Mouse (Mus musculus): ENCODE measurements around the gene Scd2.

The Scd2 gene

DNA sequence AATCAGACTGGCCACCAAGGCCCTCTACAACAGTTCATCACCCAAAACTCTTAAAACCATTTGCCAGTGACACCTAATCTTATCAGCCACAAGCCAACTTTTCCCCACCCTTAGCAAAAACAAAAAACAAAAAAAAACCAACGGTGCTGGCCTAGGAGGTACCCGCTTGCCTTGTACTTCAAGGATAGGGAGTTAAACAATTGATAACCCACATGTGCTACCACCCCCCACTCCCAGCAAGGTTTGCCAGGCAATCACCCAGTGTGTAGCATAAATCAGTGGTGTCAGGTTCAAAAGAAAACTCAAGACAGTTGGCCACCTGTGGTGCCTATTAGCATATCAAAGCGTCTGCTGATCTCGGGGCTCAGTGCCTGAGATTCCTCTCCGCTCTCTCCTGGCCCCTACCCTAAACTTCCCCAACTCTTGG, 27.6 kb upstream of the Scd2 start:
- TF ChIP-seq GATA4 (IDR thresholded peaks at IDR 0.05; ENCODE audit: insufficient replicate concordance, low read length) = no peak

DNA sequence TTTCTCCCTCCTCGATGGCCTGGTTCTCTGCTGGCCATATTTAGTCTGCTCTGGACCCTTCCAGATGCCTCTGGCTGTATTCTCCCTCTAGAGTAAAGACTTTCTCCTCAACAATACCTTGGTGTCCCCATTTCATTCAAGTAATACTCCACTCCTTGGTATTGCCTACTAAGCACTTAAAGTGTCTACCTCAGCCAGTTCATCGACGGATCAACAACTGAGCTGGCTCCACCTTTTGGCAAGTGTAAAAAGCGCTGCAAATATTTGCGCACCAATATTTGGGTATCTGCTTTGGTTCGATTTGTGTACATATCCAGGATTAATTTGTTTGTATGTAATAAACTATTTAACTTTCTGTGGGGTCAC, 27.0 kb upstream of the Scd2 start:
- TF ChIP-seq GATA4 (IDR thresholded peaks at IDR 0.05; ENCODE audit: insufficient replicate concordance, low read length) = no peak

DNA sequence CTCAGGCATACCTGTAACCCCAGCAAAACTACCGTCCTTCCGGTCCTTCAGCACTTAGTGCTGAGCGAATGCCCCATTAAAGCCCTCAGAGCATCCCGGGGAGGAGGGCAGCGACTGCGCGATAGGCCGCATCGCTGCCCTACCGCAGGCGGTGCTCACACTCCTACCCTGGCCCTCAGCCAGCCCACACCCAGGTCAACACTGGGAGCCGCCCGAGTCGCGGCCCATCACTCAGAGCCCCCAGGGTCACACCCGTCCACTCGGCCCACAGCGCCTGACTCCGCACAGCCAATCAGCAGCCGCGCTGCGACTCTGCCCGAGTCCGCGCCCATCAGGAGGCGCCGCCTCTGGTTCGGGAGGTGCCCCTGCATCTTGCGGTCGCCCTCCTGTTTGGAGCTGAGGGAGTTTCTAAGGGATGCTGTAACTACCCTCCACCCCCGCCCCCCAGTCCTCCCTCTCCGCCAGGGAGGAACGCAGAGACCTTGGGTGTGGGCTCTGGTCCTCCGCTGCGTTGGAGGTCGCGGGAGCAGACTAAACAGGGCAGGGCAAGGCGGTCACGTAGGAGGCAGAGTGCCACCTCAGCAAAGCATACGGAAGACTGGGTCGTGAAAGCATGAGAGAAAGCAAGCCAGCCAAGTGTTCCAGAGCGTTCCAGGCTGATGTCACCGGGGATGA, 26.5 kb upstream of the Scd2 start:
- no peak for TF ChIP-seq GATA4 (IDR thresholded peaks at IDR 0.05; ENCODE audit: insufficient replicate concordance, low read length)

DNA sequence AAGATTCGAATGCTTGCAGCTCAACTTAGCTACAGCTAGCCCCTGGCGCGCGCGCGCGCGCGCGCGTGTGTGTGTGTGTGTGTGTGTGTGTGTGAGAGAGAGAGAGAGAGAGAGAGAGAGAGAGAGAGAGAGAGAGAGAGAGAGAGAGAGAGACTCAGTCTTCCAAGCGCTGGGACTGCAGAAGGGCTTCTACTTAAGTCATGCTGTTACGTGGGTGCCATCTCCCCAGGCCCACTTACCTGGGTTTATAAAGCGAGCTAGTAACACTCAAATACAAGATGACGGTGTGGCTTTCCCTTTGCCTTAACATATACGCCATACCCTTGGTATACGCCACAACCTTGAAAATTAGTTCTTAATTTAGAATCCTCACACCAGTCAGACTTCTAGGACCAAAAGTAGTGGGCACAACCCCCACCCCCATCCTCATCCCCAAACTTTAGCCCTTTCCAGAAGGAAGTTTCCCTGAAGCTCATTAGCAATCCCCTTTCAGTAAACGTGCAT, 25.9 kb upstream of the Scd2 start:
- no peak for TF ChIP-seq GATA4 (IDR thresholded peaks at IDR 0.05; ENCODE audit: insufficient replicate concordance, low read length)

DNA sequence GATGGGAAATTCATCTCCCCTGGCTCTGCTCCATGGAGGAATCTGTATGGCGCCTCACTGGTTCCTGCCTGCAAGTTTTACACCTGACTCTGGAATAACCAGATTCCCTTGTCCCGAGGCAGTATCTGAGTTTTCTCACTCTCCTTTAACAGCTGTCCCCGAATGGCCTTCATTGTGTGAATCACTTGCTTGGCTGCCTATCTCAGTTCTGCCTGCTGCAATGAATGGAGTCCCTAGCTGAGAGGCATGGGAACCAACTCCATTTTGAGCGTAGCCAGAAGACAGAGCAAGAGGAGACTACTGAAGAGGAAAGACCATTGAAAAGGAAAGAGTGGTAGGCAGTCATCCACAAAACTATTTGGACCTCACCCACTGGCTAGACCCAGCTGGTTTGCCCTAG, 19.8 kb upstream of the Scd2 start:
- TF ChIP-seq GATA4 (IDR thresholded peaks at IDR 0.05; ENCODE audit: insufficient replicate concordance, low read length) = no peak

DNA sequence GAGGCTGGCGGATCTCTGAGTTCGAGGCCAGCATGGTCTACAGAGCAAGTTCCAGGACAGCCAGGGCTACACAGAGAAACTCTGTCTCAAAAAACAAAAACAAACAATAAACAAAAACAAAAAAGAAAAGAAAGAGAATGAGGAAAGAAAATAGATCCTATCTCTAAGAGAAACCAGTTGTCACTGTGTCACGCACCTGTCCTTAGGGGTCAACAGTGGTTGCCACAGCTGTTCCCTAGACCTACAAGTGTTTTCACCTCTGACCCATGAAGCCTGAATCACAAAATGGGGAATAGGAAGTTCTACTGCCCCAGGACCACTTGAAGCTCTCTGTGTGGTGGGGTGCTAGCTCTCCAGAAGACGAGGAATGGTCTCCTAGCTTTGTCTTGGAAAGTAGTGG, 19.0 kb upstream of the Scd2 start:
- TF ChIP-seq GATA4 (IDR thresholded peaks at IDR 0.05; ENCODE audit: insufficient replicate concordance, low read length) = no peak

DNA sequence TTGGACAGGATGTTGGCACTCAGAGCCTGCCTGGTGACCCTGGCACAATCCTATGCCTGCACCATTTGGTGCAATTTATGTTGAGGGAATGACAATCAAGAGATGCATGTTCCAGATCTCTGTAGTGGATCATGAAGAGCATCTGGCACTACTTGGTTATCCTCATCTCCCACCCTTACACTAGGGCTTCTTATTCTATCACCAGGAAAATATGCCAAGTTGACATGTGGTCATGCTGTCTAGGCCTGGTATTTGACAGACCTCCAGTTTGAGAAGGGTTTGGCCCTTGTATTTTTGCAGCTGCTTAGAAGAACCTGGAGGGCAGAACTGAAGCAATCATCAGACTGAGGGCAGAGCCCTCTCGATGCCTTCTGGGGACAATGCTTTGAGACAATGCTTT, 18.1 kb upstream of the Scd2 start:
- no peak for TF ChIP-seq GATA4 (IDR thresholded peaks at IDR 0.05; ENCODE audit: insufficient replicate concordance, low read length)

DNA sequence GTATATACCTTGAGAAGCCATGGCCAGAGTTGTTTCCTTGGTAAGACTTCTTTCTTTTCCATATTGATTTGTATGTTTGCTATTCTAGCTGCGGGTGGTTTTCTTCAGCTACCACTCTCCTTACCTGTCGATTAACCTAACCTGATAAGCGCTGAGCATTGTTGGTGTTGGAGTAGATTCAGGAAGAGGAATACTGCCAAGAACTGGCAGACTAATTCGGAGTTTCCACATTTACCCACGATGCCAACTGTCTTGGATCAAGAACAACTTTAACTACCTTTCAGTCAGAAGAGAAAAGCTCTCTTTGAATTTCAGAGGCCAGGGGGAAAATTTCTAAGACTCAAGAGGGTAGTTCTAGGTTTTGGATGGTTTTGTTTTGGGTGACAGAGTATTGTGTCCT, 16.6 kb upstream of the Scd2 start:
- TF ChIP-seq GATA4 (IDR thresholded peaks at IDR 0.05; ENCODE audit: insufficient replicate concordance, low read length) = no peak

DNA sequence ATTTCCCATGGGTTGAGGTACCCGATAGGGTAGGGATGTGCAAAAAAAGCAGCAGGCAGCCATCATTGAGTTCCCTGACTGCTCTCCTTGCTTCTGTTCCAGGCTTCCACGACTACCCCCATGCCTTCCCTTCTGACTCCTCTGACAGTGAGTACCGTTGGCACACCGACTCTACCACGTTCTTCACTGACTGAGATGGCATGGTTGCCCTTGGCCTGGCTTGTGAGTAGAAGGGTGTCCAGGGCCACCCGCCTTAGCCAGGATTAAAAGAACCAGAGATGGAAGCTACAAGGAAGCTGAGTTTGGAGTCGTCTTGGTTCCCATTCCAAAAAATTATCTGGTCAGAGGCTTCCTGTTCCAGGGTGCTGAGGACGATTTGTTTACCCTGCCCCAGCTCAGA, 15.5 kb upstream of the Scd2 start:
- TF ChIP-seq GATA4 (IDR thresholded peaks at IDR 0.05; ENCODE audit: insufficient replicate concordance, low read length) = no peak

DNA sequence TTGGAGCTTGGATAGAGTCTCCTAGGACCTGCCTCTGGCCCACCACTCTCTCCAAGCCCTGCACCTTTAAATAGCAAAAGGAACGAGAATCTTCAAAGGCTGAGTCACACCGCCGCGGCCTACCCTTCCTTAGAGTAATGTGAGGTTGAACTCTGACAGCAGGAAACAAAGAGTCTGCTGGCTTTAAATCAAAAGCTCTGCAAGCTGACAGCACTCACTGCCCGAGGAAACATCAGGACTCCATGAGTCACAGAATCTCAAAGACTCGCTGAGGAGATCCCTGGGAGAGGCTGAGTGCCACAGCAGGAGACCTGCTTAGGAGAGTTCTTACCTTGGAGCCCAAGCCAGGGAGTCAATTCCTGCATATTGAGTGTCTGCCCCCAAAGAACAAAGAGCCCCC, 12.7 kb upstream of the Scd2 start:
- no peak for TF ChIP-seq GATA4 (IDR thresholded peaks at IDR 0.05; ENCODE audit: insufficient replicate concordance, low read length)

DNA sequence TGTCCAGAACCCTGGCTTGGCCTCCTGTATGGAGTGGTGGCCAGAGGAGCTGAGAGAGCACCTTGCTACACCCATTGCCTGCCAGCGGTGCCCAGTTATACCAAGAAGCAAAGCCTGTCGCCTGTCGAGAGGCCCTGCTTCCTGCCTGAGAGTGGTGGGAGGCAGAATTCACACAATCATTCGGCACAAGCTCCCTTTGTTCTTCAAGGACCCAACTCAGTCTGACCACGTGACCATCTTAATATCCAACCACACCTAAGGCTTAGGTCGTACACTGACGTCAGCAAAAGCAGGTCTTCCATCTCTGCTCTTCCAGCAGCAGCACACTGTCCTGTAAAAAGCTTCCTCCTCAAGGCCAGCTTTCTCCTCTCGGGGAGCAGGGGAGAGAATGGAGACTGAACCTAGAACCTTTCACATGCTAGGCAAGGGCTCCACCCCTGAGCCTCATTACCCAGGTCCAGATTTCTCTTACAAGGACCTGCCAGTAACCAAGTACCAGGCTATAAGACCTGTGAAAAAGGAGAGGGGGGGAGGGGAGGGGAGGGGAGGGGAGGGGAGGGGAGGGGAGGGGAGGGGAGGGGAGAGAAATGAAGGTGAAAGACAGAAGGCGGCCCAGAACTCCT, 10.8 kb upstream of the Scd2 start:
- no peak for TF ChIP-seq GATA4 (IDR thresholded peaks at IDR 0.05; ENCODE audit: insufficient replicate concordance, low read length)

DNA sequence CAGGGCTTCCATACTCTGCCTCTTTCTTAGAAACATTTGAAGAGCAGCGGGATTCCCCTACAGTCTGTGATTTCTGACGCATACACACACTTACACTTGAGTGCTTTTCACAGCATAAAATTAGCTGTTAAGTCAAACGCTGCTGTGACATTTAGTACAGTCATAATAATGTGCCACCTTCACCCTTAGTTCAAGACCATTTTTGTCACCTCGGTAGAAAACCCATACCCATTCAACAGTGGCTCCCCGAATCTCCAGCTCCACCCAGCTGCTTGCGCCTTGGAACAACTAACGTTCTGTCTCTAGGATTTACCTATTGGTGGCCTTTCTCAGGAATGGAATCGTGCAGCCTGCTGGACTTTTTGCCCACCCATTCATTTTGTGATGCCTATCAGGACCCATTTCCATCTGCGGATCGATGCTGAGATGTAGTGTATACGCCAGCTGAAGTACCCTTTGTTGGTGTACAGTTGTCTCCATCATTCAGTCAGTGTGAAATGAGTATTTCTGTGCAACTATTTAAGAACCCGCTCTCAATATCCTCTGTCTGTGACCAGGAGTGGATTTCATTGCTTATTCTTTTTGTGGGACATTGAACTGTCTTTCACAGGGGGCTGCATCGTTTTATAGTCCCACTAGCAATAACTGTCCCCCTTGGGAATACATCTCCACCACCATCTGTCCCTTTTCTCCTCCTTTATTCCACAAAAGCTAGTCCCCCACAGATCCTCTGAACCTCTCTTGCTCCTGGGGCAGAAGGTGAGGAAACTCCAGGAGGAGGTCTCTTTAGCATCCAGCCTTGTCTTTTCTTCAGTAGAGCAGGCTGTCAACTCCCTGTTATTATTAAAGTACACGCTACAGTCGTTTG, 10.1 kb upstream of the Scd2 start:
- TF ChIP-seq GATA4 (IDR thresholded peaks at IDR 0.05; ENCODE audit: insufficient replicate concordance, low read length) = no peak

DNA sequence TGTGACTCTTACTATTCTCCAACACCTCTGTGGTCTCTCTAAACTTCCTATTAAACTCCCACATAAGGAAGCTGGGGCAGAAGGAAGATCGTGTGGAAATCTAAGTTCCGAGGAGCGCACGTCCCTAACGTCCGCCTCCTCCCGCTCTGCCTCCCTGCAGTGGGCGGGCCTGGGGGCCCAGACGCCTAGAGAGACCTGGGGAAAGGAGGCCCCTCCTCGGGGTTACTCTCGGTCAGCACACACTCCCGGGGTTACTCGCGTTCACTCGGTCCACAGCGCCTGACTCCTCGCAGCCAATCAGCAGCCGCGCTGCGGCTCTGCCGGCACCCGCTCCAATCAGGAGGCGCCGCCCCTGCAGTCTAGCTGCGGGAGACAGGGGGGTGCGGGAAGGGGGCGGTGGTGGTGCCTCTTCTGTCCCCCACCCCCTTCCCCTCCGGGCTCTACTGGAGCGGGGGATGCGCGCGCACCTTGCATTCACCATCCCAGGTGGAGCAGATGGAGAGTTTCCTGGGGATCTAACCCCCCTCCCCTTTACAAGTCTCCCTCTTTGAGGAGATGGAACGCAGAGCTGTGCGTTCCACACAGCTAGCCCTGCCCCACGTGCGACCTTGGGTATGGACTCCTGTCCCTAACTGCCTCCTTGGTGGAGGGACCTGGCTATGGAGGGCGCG, 9.3 kb upstream of the Scd2 start:
- TF ChIP-seq GATA4 (IDR thresholded peaks at IDR 0.05; ENCODE audit: insufficient replicate concordance, low read length) = no peak

DNA sequence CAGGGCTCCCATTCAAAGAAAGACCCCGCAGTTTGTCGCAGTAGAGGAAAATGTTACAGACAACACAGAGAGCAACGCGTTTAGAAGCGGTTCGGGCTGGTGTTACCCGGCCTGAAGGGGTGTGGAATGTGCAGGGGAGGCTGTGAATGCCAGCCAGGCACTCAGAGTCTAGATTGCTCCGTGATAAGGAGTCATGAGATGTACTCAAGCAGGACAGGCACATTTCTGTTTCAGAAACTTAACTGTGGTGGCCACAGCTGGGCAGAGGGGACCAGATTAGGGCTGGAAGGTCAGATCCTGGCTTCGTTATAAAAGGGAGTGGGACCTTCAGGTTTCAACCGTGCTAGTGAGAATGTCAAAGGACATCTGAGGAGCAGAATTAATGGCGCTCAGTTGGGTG, 8.8 kb upstream of the Scd2 start:
- TF ChIP-seq GATA4 (IDR thresholded peaks at IDR 0.05; ENCODE audit: insufficient replicate concordance, low read length) = no peak

DNA sequence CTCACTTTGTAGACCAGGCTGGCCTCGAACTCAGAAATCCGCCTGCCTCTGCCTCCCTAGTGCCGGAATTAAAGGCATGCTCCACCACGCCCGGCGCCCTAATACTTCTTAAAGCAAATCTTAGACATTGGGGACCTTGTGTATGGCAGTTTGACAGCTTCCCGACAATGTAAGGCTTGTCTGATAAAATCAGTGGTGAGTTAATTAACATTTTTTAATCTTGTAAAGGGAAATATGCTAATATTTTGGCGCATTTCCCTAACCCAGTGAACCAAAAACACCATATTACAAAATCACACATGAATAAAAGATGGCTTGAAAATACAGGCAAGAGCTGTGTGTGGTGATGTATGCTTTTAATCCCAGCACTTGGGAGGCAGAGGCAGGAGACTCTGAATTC, 7.9 kb upstream of the Scd2 start:
- TF ChIP-seq GATA4 (IDR thresholded peaks at IDR 0.05; ENCODE audit: insufficient replicate concordance, low read length) = no peak

Measured in liver, adult (tissue).